Mouse (Mus musculus) MEL (cell line): ENCODE data around the gene Qars. TPM values are rescaled to one million over a fixed set of nuclear protein-coding genes. Genes with fewer than 3 reads are reported as not detected.

Source experiments
- DNase-seq: peaks from one replicate; pipeline ENCODE4 v3.0.0; 2011; ENCODE audit warnings: low read depth, low spot score
- H3K27ac ChIP-seq: 2 replicates; pipeline ENCODE4 v1.5.1; 2012; ENCODE audit warnings: low read depth, mild to moderate bottlenecking, control low read depth, low read length, moderate library complexity; ENCODE audit not compliant: control insufficient read depth
- H3K27me3 ChIP-seq, 2 experiments: fragments of 150-350 bp in 1 of 2; sonication (generic) in 1 of 2; 2 replicates each; pipeline ENCODE4 v1.6.1; 2012; ENCODE audit warnings: low read length in 2 of 2, mild to moderate bottlenecking in 2 of 2, improper control_type of control experiment in 1 of 2, moderate library complexity in 1 of 2; ENCODE audit not compliant: insufficient read depth in 2 of 2, control insufficient read depth in 1 of 2
- H3K36me3 ChIP-seq, 2 experiments: 2 replicates each; pipeline ENCODE4 v1.6.1; 2012 to 2014; ENCODE audit warnings: low read length in 2 of 2, improper control_type of control experiment in 1 of 2, inconsistent platforms in 1 of 2, mild to moderate bottlenecking in 1 of 2; ENCODE audit not compliant: insufficient read depth in 2 of 2, control insufficient read depth in 1 of 2
- H3K4me1 ChIP-seq, 2 experiments: fragments of 150-350 bp in 1 of 2; sonication (generic) in 1 of 2; 2 replicates each; pipeline ENCODE4 v1.6.1; 2012; ENCODE audit warnings: low read length in 2 of 2, improper control_type of control experiment in 1 of 2, mild to moderate bottlenecking in 1 of 2; ENCODE audit not compliant: insufficient read depth in 2 of 2, control insufficient read depth in 1 of 2
- H3K4me3 ChIP-seq, 2 experiments: fragments of 150-350 bp in 1 of 2; sonication (generic) in 1 of 2; 2 replicates each; pipeline ENCODE4 v1.5.1; 2012; ENCODE audit warnings: low read depth in 2 of 2, low read length in 2 of 2, mild to moderate bottlenecking in 2 of 2, moderate library complexity in 2 of 2, control low read depth in 1 of 2, improper control_type of control experiment in 1 of 2; ENCODE audit not compliant: control insufficient read depth in 1 of 2, insufficient read depth in 1 of 2
- H3K79me2 ChIP-seq: 2 replicates; pipeline ENCODE4 v1.6.1; 2012; ENCODE audit warnings: mild to moderate bottlenecking, low read length, moderate library complexity; ENCODE audit not compliant: control insufficient read depth, poor library complexity, insufficient read depth
- H3K9ac ChIP-seq: 2 replicates; pipeline ENCODE4 v1.6.1; 2012; ENCODE audit warnings: low read depth, mild to moderate bottlenecking, control low read depth, low read length, moderate library complexity; ENCODE audit not compliant: control insufficient read depth, poor library complexity, severe bottlenecking
- H3K9me3 ChIP-seq: fragments of 150-350 bp; sonication (generic); replicated peaks from 2 replicates; pipeline ENCODE4 v1.6.1; 2012; ENCODE audit warnings: mild to moderate bottlenecking, low read length, improper control_type of control experiment, moderate library complexity; ENCODE audit not compliant: insufficient read depth
- E2F4 ChIP-seq: IDR thresholded peaks from 2 replicates; pipeline ENCODE4 v1.6.1; 2011; ENCODE audit warnings: low read depth, low read length, improper control_type of control experiment, borderline replicate concordance
- ELF1 ChIP-seq: IDR thresholded peaks from 2 replicates; pipeline ENCODE4 v1.6.1; 2014; ENCODE audit warnings: low read depth, mild to moderate bottlenecking, inconsistent platforms, low read length, improper control_type of control experiment, moderate library complexity
- ETS1 ChIP-seq: IDR thresholded peaks from 2 replicates; pipeline ENCODE4 v1.6.1; 2012; ENCODE audit warnings: low read depth, mild to moderate bottlenecking, inconsistent platforms, low read length, improper control_type of control experiment, moderate library complexity
- GATA1 ChIP-seq: IDR thresholded peaks from 2 replicates; pipeline ENCODE4 v1.6.1; 2011; ENCODE audit warnings: low read depth, low read length, improper control_type of control experiment
- HCFC1 ChIP-seq: IDR thresholded peaks from 2 replicates; pipeline ENCODE4 v1.6.1; 2012; ENCODE audit warnings: low read depth, mild to moderate bottlenecking, inconsistent platforms, low read length, improper control_type of control experiment, moderate library complexity
- JUND ChIP-seq: IDR thresholded peaks from 2 replicates; pipeline ENCODE4 v1.6.1; 2011; ENCODE audit warnings: low read depth, mild to moderate bottlenecking, improper control_type of control experiment, low read length
- MAX ChIP-seq: IDR thresholded peaks from 2 replicates; pipeline ENCODE4 v1.6.1; 2011; ENCODE audit warnings: low read length, improper control_type of control experiment
- MAZ ChIP-seq: IDR thresholded peaks from 2 replicates; pipeline ENCODE4 v1.6.1; 2012; ENCODE audit warnings: low read depth, mild to moderate bottlenecking, inconsistent platforms, low read length, improper control_type of control experiment
- MXI1 ChIP-seq: IDR thresholded peaks from 2 replicates; pipeline ENCODE4 v1.6.1; 2011; ENCODE audit warnings: mild to moderate bottlenecking, low read depth, low read length, improper control_type of control experiment
- MYB ChIP-seq: IDR thresholded peaks from 2 replicates; pipeline ENCODE4 v1.6.1; 2011; ENCODE audit warnings: mild to moderate bottlenecking, low read depth, low read length, improper control_type of control experiment
- NELFE ChIP-seq: IDR thresholded peaks from 2 replicates; pipeline ENCODE4 v1.6.1; 2011; ENCODE audit warnings: low read depth, low read length, improper control_type of control experiment
- NRF1 ChIP-seq: IDR thresholded peaks from 2 replicates; pipeline ENCODE4 v1.6.1; 2014; ENCODE audit warnings: low read depth, mild to moderate bottlenecking, inconsistent platforms, low read length, improper control_type of control experiment, moderate library complexity; ENCODE audit not compliant: poor library complexity, insufficient read depth, severe bottlenecking
- POLR2A ChIP-seq, 2 experiments: IDR thresholded peaks; 2 replicates each; pipeline ENCODE4 v1.6.1; 2011 to 2012; ENCODE audit warnings: low read length in 2 of 2, mild to moderate bottlenecking in 2 of 2, control low read depth in 1 of 2, improper control_type of control experiment in 1 of 2, low read depth in 1 of 2, moderate library complexity in 1 of 2; ENCODE audit not compliant: control insufficient read depth in 1 of 2, insufficient read depth in 1 of 2, poor library complexity in 1 of 2
- SIN3A ChIP-seq: IDR thresholded peaks from 2 replicates; pipeline ENCODE4 v1.6.1; 2012; ENCODE audit warnings: low read length, improper control_type of control experiment, inconsistent platforms
- TBP ChIP-seq: IDR thresholded peaks from 2 replicates; pipeline ENCODE4 v1.8.0; 2011; ENCODE audit warnings: low read depth, low read length, improper control_type of control experiment
- TCF12 ChIP-seq: IDR thresholded peaks from 2 replicates; pipeline ENCODE4 v1.6.1; 2014; ENCODE audit warnings: low read depth, mild to moderate bottlenecking, inconsistent platforms, low read length, improper control_type of control experiment, moderate library complexity
- ZKSCAN1 ChIP-seq: IDR thresholded peaks from 2 replicates; pipeline ENCODE4 v1.6.1; 2012; ENCODE audit warnings: low read depth, mild to moderate bottlenecking, inconsistent platforms, low read length, improper control_type of control experiment, moderate library complexity
- ZNF384 ChIP-seq: IDR thresholded peaks from 2 replicates; pipeline ENCODE4 v1.6.1; 2012; ENCODE audit warnings: low read depth, mild to moderate bottlenecking, inconsistent platforms, low read length, improper control_type of control experiment
- polyA plus RNA-seq, 2 experiments: library from polyadenylated mRNA; stranded (reverse) in 1 of 2; unstranded in 1 of 2; fragments of >175 nt in 1 of 2; fragments of >200 nt in 1 of 2; gene quantifications; 2 replicates each; pipeline versions ENCODE4 v1.2.1 to v1.2.4; 2012; ENCODE audit warnings: low replicate concordance in 2 of 2, low read depth in 1 of 2; ENCODE audit not compliant: insufficient read length in 2 of 2, insufficient read depth in 1 of 2, missing spikeins in 1 of 2
- total RNA-seq: library from RNA; depleted of rRNA; stranded (reverse); fragments of 300-350 nt; gene quantifications from 2 replicates; pipeline ENCODE4 v1.2.3, GENCODE M21; 2012

Qars gene
- total and polyA plus RNA-seq, 3 experiments, result 286 to 407 TPM; not detected in 1

DNA sequence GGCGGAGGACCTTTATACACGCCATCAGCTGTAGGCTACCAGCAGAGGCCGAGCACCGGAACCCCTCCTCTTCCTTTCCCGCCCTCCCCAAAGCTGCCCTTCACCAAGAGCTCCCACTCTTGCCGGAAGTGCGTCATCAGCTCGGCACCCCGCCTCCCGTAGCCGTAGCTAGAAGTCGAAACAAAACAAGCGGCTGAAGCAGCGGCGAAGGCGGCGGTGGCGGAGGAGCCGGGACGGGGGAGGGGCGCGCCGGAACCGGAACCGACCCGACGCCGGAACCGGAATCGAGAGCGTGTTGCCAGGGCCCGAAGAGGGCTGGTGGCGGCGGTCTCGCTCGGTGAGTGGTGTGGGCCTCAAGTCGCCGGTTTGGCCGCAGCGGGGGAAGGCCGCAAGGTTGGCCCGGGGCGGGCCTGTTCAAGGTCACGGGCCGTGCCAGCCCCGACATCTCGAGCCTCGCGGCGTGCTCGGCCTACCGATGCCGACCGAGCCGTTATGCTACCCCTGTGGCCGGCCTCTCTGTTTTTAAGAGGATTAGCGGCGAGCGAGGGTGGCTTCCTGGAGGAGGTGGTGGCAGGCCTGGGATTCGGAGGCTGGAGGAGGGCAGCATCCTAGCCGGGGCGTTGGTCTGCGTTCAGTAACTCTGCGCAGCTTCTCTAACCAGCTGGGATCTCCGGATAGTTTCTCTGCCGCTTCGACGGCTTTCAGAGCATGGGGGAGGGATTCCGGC, 16.8 kb upstream of the Qars start, which contains the start of gene Usp19:
Usp19 (plus strand) TSS at position 44 of the 727 bp plus-strand sequence.
- peak; percentile 34 to 75; a peak in 2 of 4 replicates for TF ChIP-seq POLR2A (IDR thresholded peaks at IDR 0.05; ENCODE audit: control insufficient read depth in 1 of 2, insufficient read depth in 1 of 2, low read depth in 1 of 2, low read length in 2 of 2, poor library complexity in 1 of 2)
- TF ChIP-seq ZNF384, result no peak
- TF ChIP-seq SIN3A, result peak; percentile 62
- TF ChIP-seq NELFE, result peak; percentile 65
- no peak; the same call in 1 of the 2 replicates for TF ChIP-seq MAX
- peak; percentile 76 for TF ChIP-seq ELF1
- TF ChIP-seq NRF1, result peak; percentile 32; the same call in 1 of the 2 replicates
- TF ChIP-seq MXI1, result peak; percentile 26; the same call in 1 of the 2 replicates
- peak; percentile 96 for TF ChIP-seq MAZ
- 0 out of 2 replicates have a peak, but pooled peaks have one; percentile 48 for TF ChIP-seq TBP
- TF ChIP-seq GATA1, result no peak
- TF ChIP-seq JUND, result no peak
- TF ChIP-seq E2F4, result peak; percentile 84; the same call in 1 of the 2 replicates
- peak; percentile 90 for TF ChIP-seq HCFC1
- peak; percentile 46 for TF ChIP-seq ETS1
- peak; percentile 13; the same call in 1 of the 2 replicates for TF ChIP-seq TCF12
- Histone ChIP-seq H3K4me1 (peaks cover 4 to 9% of the 10 kb centered on the region in 2 experiments), H3K27ac (peak within 1 kb of the TSS; percentile 91), H3K9me3 (no peaks in the 10 kb centered on the region), H3K79me2 (peaks cover 23% of the 10 kb centered on the region), H3K9ac (peak within 1 kb of the TSS; percentile 95), H3K36me3 (peaks cover 5 to 17% of the 10 kb centered on the region in 2 experiments; a peak in 3 of 4 replicates), H3K27me3 (no peaks in the 10 kb centered on the region), H3K4me3 (peak within 1 kb of the TSS; percentile 92 to 93)
- peak; percentile 98 for DNase-seq

DNA sequence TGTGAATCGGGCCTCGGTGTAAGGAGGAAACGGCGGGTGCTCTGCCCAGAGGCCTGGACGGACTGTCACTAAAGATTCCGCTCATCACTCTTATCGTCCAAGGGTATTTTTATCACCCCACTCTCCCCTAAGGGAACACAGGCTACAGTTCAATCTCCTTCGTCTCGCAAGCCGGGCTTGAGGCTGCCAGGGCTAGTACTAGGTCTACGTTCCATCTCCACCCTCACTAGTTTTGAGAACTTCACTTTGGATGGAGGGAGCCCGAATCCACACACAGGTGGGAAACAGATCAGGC, 16.3 kb upstream of the Qars start:
- peak overlapping the region; percentile 95 for H3K9ac ChIP-seq
- peak overlapping the region; percentile 91 for H3K27ac ChIP-seq
- no peaks in the 10 kb centered on the region for H3K9me3 ChIP-seq
- peaks cover 5 to 17% of the 10 kb centered on the region in 2 experiments; a peak in 3 of 4 replicates for H3K36me3 ChIP-seq
- peaks cover 23% of the 10 kb centered on the region for H3K79me2 ChIP-seq
- DNase-seq, result no peak
- H3K4me3 ChIP-seq, result peak overlapping the region; percentile 92 to 93
- TF ChIP-seq ZKSCAN1 (no peak), GATA1 (peak; percentile 2; the same call in 1 of the 2 replicates), SIN3A (no peak), TBP (no peak), MYB (no peak)
- no peaks in the 10 kb centered on the region for H3K27me3 ChIP-seq
- H3K4me1 ChIP-seq, result peaks cover 4 to 9% of the 10 kb centered on the region in 2 experiments
